Mouse (Mus musculus) MEL (cell line): ENCODE results near the gene Vsig2. TPM values are rescaled to one million over a fixed set of nuclear protein-coding genes. Genes with fewer than 3 reads are reported as not detected.

Experiments used
- DNase-seq: peaks from one replicate; pipeline ENCODE4 v3.0.0; 2011; ENCODE audit warnings: low read depth, low spot score
- H3K27ac ChIP-seq: 2 replicates; pipeline ENCODE4 v1.5.1; 2012; ENCODE audit warnings: low read depth, mild to moderate bottlenecking, control low read depth, low read length, moderate library complexity; ENCODE audit not compliant: control insufficient read depth
- H3K27me3 ChIP-seq, 2 experiments: fragments of 150-350 bp in 1 of 2; sonication (generic) in 1 of 2; 2 replicates each; pipeline ENCODE4 v1.6.1; 2012; ENCODE audit warnings: low read length in 2 of 2, mild to moderate bottlenecking in 2 of 2, improper control_type of control experiment in 1 of 2, moderate library complexity in 1 of 2; ENCODE audit not compliant: insufficient read depth in 2 of 2, control insufficient read depth in 1 of 2
- H3K36me3 ChIP-seq, 2 experiments: 2 replicates each; pipeline ENCODE4 v1.6.1; 2012 to 2014; ENCODE audit warnings: low read length in 2 of 2, improper control_type of control experiment in 1 of 2, inconsistent platforms in 1 of 2, mild to moderate bottlenecking in 1 of 2; ENCODE audit not compliant: insufficient read depth in 2 of 2, control insufficient read depth in 1 of 2
- H3K4me1 ChIP-seq, 2 experiments: fragments of 150-350 bp in 1 of 2; sonication (generic) in 1 of 2; 2 replicates each; pipeline ENCODE4 v1.6.1; 2012; ENCODE audit warnings: low read length in 2 of 2, improper control_type of control experiment in 1 of 2, mild to moderate bottlenecking in 1 of 2; ENCODE audit not compliant: insufficient read depth in 2 of 2, control insufficient read depth in 1 of 2
- H3K4me3 ChIP-seq, 2 experiments: fragments of 150-350 bp in 1 of 2; sonication (generic) in 1 of 2; 2 replicates each; pipeline ENCODE4 v1.5.1; 2012; ENCODE audit warnings: low read depth in 2 of 2, low read length in 2 of 2, mild to moderate bottlenecking in 2 of 2, moderate library complexity in 2 of 2, control low read depth in 1 of 2, improper control_type of control experiment in 1 of 2; ENCODE audit not compliant: control insufficient read depth in 1 of 2, insufficient read depth in 1 of 2
- H3K79me2 ChIP-seq: 2 replicates; pipeline ENCODE4 v1.6.1; 2012; ENCODE audit warnings: mild to moderate bottlenecking, low read length, moderate library complexity; ENCODE audit not compliant: control insufficient read depth, poor library complexity, insufficient read depth
- H3K9ac ChIP-seq: 2 replicates; pipeline ENCODE4 v1.6.1; 2012; ENCODE audit warnings: low read depth, mild to moderate bottlenecking, control low read depth, low read length, moderate library complexity; ENCODE audit not compliant: control insufficient read depth, poor library complexity, severe bottlenecking
- H3K9me3 ChIP-seq: fragments of 150-350 bp; sonication (generic); replicated peaks from 2 replicates; pipeline ENCODE4 v1.6.1; 2012; ENCODE audit warnings: mild to moderate bottlenecking, low read length, improper control_type of control experiment, moderate library complexity; ENCODE audit not compliant: insufficient read depth
- BHLHE40 ChIP-seq: IDR thresholded peaks from 2 replicates; pipeline ENCODE4 v1.6.1; 2012; ENCODE audit warnings: low read depth, mild to moderate bottlenecking, inconsistent platforms, low read length, improper control_type of control experiment, borderline replicate concordance
- CHD1 ChIP-seq: IDR thresholded peaks from 2 replicates; pipeline ENCODE4 v1.6.1; 2012; ENCODE audit warnings: low read depth, mild to moderate bottlenecking, inconsistent platforms, low read length, improper control_type of control experiment
- CHD2 ChIP-seq: IDR thresholded peaks from 2 replicates; pipeline ENCODE4 v1.6.1; 2011; ENCODE audit warnings: low read length, improper control_type of control experiment
- E2F4 ChIP-seq: IDR thresholded peaks from 2 replicates; pipeline ENCODE4 v1.6.1; 2011; ENCODE audit warnings: low read depth, low read length, improper control_type of control experiment, borderline replicate concordance
- ELF1 ChIP-seq: IDR thresholded peaks from 2 replicates; pipeline ENCODE4 v1.6.1; 2014; ENCODE audit warnings: low read depth, mild to moderate bottlenecking, inconsistent platforms, low read length, improper control_type of control experiment, moderate library complexity
- JUND ChIP-seq: IDR thresholded peaks from 2 replicates; pipeline ENCODE4 v1.6.1; 2011; ENCODE audit warnings: low read depth, mild to moderate bottlenecking, improper control_type of control experiment, low read length
- KAT2A ChIP-seq: conservative IDR thresholded peaks from 2 replicates; pipeline ENCODE4 v1.6.1; 2012; ENCODE audit warnings: low read depth, low read length, improper control_type of control experiment, inconsistent platforms
- MAFK ChIP-seq: IDR thresholded peaks from 2 replicates; pipeline ENCODE4 v1.6.1; 2011; ENCODE audit warnings: low read depth, mild to moderate bottlenecking, low read length, improper control_type of control experiment, borderline replicate concordance
- MAX ChIP-seq: IDR thresholded peaks from 2 replicates; pipeline ENCODE4 v1.6.1; 2011; ENCODE audit warnings: low read length, improper control_type of control experiment
- MAZ ChIP-seq: IDR thresholded peaks from 2 replicates; pipeline ENCODE4 v1.6.1; 2012; ENCODE audit warnings: low read depth, mild to moderate bottlenecking, inconsistent platforms, low read length, improper control_type of control experiment
- MXI1 ChIP-seq: IDR thresholded peaks from 2 replicates; pipeline ENCODE4 v1.6.1; 2011; ENCODE audit warnings: mild to moderate bottlenecking, low read depth, low read length, improper control_type of control experiment
- MYB ChIP-seq: IDR thresholded peaks from 2 replicates; pipeline ENCODE4 v1.6.1; 2011; ENCODE audit warnings: mild to moderate bottlenecking, low read depth, low read length, improper control_type of control experiment
- MYC ChIP-seq: IDR thresholded peaks from 2 replicates; pipeline ENCODE4 v1.6.1; 2011; ENCODE audit warnings: low read depth, mild to moderate bottlenecking, low read length, improper control_type of control experiment, moderate library complexity
- NRF1 ChIP-seq: IDR thresholded peaks from 2 replicates; pipeline ENCODE4 v1.6.1; 2014; ENCODE audit warnings: low read depth, mild to moderate bottlenecking, inconsistent platforms, low read length, improper control_type of control experiment, moderate library complexity; ENCODE audit not compliant: poor library complexity, insufficient read depth, severe bottlenecking
- POLR2AphosphoS5 ChIP-seq: IDR thresholded peaks from 2 replicates; pipeline ENCODE4 v1.6.1; 2012; ENCODE audit warnings: low read depth, borderline replicate concordance, mild to moderate bottlenecking, inconsistent platforms, low read length, moderate library complexity, mixed read lengths
- RAD21 ChIP-seq: IDR thresholded peaks from 2 replicates; pipeline ENCODE4 v1.6.1; 2011; ENCODE audit warnings: mild to moderate bottlenecking, low read depth, low read length, improper control_type of control experiment
- SIN3A ChIP-seq: IDR thresholded peaks from 2 replicates; pipeline ENCODE4 v1.6.1; 2012; ENCODE audit warnings: low read length, improper control_type of control experiment, inconsistent platforms
- TAL1 ChIP-seq: IDR thresholded peaks from 2 replicates; pipeline ENCODE4 v1.6.1; 2012; ENCODE audit warnings: mild to moderate bottlenecking, inconsistent platforms, low read length, moderate library complexity, mixed read lengths
- TCF12 ChIP-seq: IDR thresholded peaks from 2 replicates; pipeline ENCODE4 v1.6.1; 2014; ENCODE audit warnings: low read depth, mild to moderate bottlenecking, inconsistent platforms, low read length, improper control_type of control experiment, moderate library complexity
- UBTF ChIP-seq: IDR thresholded peaks from 2 replicates; pipeline ENCODE4 v1.6.1; 2012; ENCODE audit warnings: low read depth, mild to moderate bottlenecking, inconsistent platforms, low read length, improper control_type of control experiment, moderate library complexity, borderline replicate concordance; ENCODE audit not compliant: insufficient read depth
- USF1 ChIP-seq: IDR thresholded peaks from 2 replicates; pipeline ENCODE4 v1.6.1; 2014; ENCODE audit warnings: low read depth, mild to moderate bottlenecking, inconsistent platforms, low read length, improper control_type of control experiment, moderate library complexity
- USF2 ChIP-seq, 2 experiments: IDR thresholded peaks; 2 replicates each; pipeline ENCODE4 v1.6.1; 2011 to 2012; ENCODE audit warnings: improper control_type of control experiment in 2 of 2, low read length in 2 of 2, borderline replicate concordance in 1 of 2, inconsistent platforms in 1 of 2, low read depth in 1 of 2, mild to moderate bottlenecking in 1 of 2; ENCODE audit not compliant: insufficient read depth in 1 of 2
- ZC3H11A ChIP-seq: IDR thresholded peaks from 2 replicates; pipeline ENCODE4 v1.6.1; 2012; ENCODE audit warnings: low read depth, mild to moderate bottlenecking, inconsistent platforms, low read length, improper control_type of control experiment
- ZMIZ1 ChIP-seq: IDR thresholded peaks from 2 replicates; pipeline ENCODE4 v1.6.1; 2012; ENCODE audit warnings: low read depth, mild to moderate bottlenecking, inconsistent platforms, low read length, improper control_type of control experiment, moderate library complexity
- ZNF384 ChIP-seq: IDR thresholded peaks from 2 replicates; pipeline ENCODE4 v1.6.1; 2012; ENCODE audit warnings: low read depth, mild to moderate bottlenecking, inconsistent platforms, low read length, improper control_type of control experiment
- polyA plus RNA-seq, 2 experiments: library from polyadenylated mRNA; stranded (reverse) in 1 of 2; unstranded in 1 of 2; fragments of >175 nt in 1 of 2; fragments of >200 nt in 1 of 2; gene quantifications; 2 replicates each; pipeline versions ENCODE4 v1.2.1 to v1.2.4; 2012; ENCODE audit warnings: low replicate concordance in 2 of 2, low read depth in 1 of 2; ENCODE audit not compliant: insufficient read length in 2 of 2, insufficient read depth in 1 of 2, missing spikeins in 1 of 2
- total RNA-seq: library from RNA; depleted of rRNA; stranded (reverse); fragments of 300-350 nt; gene quantifications from 2 replicates; pipeline ENCODE4 v1.2.3, GENCODE M21; 2012

The Vsig2 gene
- total and polyA plus RNA-seq, 3 experiments, result 0.64 TPM; not detected in 2

DNA sequence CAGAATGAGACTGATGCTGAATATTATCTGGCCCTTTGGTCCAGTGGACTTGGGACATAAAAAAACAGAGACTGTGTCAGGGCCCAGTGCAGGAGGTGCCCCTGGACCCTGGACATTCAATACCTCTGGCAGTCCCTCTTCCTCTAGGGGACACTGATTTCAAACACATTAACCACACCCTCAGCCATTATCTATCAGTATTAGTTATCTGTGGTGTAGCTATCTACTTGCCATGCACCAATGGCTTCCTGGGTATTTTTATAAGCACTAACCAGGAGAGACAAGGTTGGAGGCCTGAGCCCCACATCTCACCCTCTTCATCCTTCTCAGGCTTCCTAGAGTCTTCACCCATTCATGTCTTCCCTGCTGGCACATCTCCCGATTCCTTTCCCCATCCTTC lies 11.4 kb downstream of the Vsig2 start (continued):
- no peak for TF ChIP-seq ZMIZ1
- no peak for TF ChIP-seq ZNF384
- no peak for TF ChIP-seq MAFK
- TF ChIP-seq MYC, result no peak
- no peak for TF ChIP-seq USF1

DNA sequence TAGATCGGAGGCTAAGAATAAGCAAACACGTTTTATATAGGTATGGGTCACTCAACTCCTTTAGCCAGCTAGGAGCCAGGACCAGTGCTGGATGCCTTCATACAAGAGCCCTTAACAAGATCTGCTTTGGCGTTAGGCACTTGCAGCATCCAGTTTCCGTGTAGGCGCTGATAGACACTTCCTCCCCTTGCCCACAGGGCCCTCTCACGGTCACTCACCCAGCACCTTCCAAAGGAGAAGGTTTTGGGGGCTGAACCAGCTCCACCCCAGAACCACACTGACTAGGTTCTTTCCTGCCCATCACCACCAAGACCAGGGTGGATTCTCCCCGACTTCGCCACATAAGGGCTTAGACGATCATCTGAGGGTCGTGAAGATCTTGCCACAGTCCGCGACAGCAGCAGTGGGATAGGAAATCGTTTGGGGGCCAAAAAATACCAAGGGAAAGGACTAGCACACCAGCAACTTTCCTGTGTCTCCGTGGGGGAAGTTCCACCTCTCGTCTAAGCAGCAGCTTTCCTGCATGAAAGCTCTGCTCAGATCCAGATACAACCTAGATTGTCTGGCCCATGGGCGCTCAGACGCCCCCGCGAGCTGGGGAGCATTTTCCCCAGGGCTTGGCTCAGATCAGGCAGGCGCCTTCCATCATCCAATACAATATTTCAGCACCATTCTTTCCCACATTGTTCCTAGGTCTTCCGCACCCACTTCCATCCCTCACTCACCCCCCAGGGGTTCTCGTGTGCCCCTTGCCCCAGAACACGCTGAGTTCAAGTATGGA lies 12.9 kb downstream of the Vsig2 start:
- H3K36me3 ChIP-seq, result peaks cover 0 to 24% of the 10 kb centered on the region in 2 experiments; a peak in 2 of 4 replicates
- no peaks in the 10 kb centered on the region for H3K27me3 ChIP-seq
- peak overlapping the region; percentile 36 for H3K9ac ChIP-seq
- no peaks in the 10 kb centered on the region for H3K9me3 ChIP-seq
- H3K27ac ChIP-seq, result no peak overlapping the region
- no peaks in the 10 kb centered on the region for H3K79me2 ChIP-seq
- H3K4me1 ChIP-seq, result peaks cover 6 to 27% of the 10 kb centered on the region in 2 experiments
- no peak for TF ChIP-seq KAT2A
- no peak for TF ChIP-seq JUND
- peak; percentile 20; the same call in 1 of the 2 replicates for TF ChIP-seq MXI1
- no peak for TF ChIP-seq TAL1
- TF ChIP-seq SIN3A, result 0 out of 2 replicates have a peak, but pooled peaks have one; percentile 17
- TF ChIP-seq, all 39 proteins: peak for 2
- peak; percentile 51 for DNase-seq
- H3K4me3 ChIP-seq, result peak overlapping the region; percentile 52 to 56

DNA sequence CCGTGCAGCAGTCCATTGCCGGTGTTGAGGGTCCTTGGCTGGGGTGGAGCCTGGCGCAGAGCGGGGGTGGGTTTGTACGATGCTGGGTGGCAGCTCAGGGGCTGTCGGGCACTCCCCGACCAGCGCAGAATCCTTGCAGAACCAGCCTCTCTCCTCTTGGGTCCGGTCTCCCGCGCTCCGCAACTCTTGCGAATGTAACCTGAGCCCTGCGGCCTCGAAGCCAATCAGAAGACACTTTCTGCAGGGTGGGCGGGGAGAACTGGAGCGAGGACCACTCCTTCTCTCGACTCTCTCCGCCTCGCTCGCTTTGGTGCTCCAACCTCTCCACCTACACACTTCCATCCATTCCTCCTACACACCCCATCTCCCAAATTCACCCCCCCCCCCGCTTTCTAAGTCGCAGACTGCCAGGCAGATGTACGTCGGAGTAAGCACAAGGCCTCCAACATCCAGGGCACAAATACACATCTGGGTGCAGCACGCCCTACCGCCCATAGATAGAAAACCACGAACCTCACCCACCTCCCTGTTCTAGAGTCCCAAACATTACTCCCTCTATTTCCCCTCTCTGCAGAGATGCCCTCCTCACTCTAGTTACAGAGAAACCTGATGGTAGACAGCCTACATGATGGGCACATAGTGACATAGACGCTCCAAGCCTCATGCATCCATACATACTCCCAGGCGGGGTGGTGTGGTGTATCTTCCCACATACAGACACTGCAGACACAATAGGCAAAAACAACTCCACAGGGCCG lies 13.7 kb downstream of the Vsig2 start, which contains the start of gene Nrgn:
Nrgn (minus strand) TSS at position 369 of the 758 bp plus-strand sequence.
- Histone ChIP-seq H3K27me3 (no peaks in the 10 kb centered on the region), H3K36me3 (peaks cover 0 to 24% of the 10 kb centered on the region in 2 experiments; a peak in 2 of 4 replicates), H3K4me1 (peaks cover 6 to 27% of the 10 kb centered on the region in 2 experiments), H3K9me3 (no peaks in the 10 kb centered on the region), H3K4me3 (peak within 1 kb of the TSS; percentile 52 to 74), H3K27ac (no peak within 1 kb of the TSS), H3K79me2 (no peaks in the 10 kb centered on the region), H3K9ac (peak within 1 kb of the TSS; percentile 36)
- DNase-seq, result peak; percentile 92
- TF ChIP-seq MYB, result no peak
- no peak for TF ChIP-seq RAD21
- no peak for TF ChIP-seq BHLHE40
- no peak for TF ChIP-seq MAX
- TF ChIP-seq POLR2AphosphoS5, result no peak
- TF ChIP-seq NRF1, result no peak
- no peak for TF ChIP-seq CHD2
- no peak for TF ChIP-seq ZMIZ1
- TF ChIP-seq CHD1, result no peak
- no peak for TF ChIP-seq ZC3H11A
- no peak for TF ChIP-seq USF1
- TF ChIP-seq USF2 (IDR thresholded peaks at IDR 0.05; ENCODE audit: borderline replicate concordance in 1 of 2, insufficient read depth in 1 of 2, low read depth in 1 of 2, low read length in 2 of 2), result no peak
- TF ChIP-seq TCF12, result no peak
- no peak for TF ChIP-seq ELF1
- no peak for TF ChIP-seq TAL1
- TF ChIP-seq UBTF, result no peak
- TF ChIP-seq ZNF384, result no peak
- peak; percentile 73; the same call in 1 of the 2 replicates for TF ChIP-seq E2F4
- peak; percentile 21; the same call in 1 of the 2 replicates for TF ChIP-seq MAZ
